Mouse (Mus musculus): ENCODE data around the gene Sh3bp4. TPM values are rescaled to one million over a fixed set of nuclear protein-coding genes. Genes with fewer than 3 reads are reported as not detected.

Sh3bp4 gene
- polyA plus RNA-seq, 1 experiment from 2014 or later, result 2.3 TPM

DNA sequence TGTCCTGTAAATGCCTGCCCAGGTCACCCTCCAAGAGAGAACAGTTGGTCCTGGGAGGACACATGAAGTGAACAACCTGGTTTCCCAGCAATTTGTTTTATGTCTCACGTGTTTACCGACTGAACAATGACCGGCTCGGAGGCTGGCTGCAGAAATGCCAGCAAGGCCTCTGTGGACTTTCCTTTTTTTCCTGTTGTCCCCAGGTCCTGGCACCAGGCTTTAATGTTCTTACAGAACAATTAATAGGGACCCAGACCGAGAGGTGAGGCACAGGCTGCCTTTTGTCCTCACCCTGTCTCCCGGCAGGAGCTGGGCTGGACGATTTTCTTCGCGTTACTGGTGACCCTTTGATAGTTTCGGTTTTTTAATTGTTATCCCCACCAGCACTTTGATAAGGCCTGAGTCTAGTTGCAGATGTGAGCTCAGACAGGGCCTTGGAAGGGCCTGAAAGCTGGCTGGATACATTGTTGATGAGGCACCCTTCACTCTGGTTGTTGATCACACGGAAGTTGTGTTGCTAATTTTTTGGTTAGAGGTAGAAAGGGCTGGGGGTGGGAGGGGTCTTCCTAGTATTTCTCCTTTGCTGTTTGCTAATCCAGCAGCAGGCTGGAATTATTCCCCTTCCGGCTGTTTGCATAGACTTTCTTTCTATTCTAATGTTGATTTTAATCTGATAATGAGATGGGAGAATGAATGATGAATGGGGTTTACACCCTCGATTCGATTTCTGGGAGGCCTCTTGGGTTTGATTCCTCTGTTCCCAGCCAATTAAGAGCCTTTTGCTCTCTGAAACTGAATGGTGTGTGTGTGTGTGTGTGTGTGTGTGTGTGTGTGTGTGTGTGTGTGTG is 2.2 kb downstream of the Sh3bp4 start:
- ATAC-seq, result no peak
- 43% methylated on average over 14 of the region's 14 CpGs for WGBS (ENCODE audit: insufficient replicate concordance)
- peaks cover 46% of the 10 kb centered on the region for H3K27me3 ChIP-seq (replicated peaks)
- H3K4me1 ChIP-seq, result peaks cover 26% of the 10 kb centered on the region
- no peak overlapping the region for H3K27ac ChIP-seq
- no peaks in the 10 kb centered on the region for H3K36me3 ChIP-seq
- no peak overlapping the region for H3K9ac ChIP-seq
- no peaks in the 10 kb centered on the region for H3K9me3 ChIP-seq (replicated peaks)
- 0 out of 2 replicates have a peak overlapping the region, but pooled peaks have one; percentile 66 for H3K4me3 ChIP-seq
- H3K4me2 ChIP-seq, result peak overlapping the region; percentile 90

DNA sequence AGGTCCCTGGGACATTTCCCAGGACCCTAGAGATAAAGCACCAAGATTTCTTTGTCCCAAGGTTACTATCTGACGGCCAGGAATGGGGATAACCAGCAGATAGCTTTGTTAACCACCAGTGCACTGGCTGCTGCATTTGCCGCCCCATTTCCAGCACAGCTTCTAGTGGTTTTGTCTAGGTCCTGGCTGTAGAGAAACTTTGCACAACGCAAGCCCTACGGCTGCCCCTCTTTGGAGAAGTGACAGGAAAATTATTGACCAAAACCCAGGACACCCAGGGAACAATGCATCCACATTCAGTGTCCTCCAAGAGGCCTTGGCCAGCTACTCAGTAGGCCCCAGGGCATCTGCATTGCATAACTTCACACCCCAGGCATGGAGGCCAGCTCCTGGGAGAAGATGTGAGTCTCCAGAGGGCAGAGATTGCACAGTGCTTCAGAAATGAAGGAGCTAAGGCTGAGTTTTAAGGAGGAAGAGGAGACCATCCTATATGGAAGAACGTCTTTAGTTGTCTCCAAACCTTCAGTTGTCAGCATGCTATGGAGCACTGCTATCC is 3.2 kb downstream of the Sh3bp4 start:
- Histone ChIP-seq H3K27me3 (replicated peaks) (peaks cover 45% of the 10 kb centered on the region), H3K9ac (no peak overlapping the region), H3K4me2 (no peak overlapping the region), H3K27ac (no peak overlapping the region), H3K9me3 (replicated peaks) (no peaks in the 10 kb centered on the region), H3K4me3 (no peak overlapping the region), H3K36me3 (no peaks in the 10 kb centered on the region), H3K4me1 (peaks cover 26% of the 10 kb centered on the region)
- 71% methylated on average over 5 of the region's 5 CpGs for WGBS (ENCODE audit: insufficient replicate concordance)
- no peak for ATAC-seq

DNA sequence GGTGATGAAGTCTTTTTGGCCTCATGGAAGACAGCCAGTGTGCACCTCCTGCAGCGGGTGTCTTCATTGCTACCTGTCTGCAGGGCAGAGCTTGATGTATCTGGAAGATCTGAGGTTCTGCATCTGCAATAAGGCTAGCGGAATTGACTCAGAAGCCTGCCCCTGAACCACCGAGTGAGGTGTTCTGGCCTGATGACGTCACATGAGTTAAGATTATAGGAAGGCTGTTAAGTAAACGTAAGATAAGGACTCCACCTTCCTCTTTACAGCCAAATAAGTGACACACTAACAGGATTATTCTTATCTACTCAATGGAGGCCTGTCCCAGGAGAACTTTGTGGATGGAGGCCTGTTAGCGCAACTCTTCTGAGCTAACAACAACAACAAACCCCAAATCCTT is 4.5 kb downstream of the Sh3bp4 start:
- ATAC-seq, result no peak
- Histone ChIP-seq H3K27ac (no peak overlapping the region), H3K9me3 (replicated peaks) (no peaks in the 10 kb centered on the region), H3K27me3 (replicated peaks) (peaks cover 39% of the 10 kb centered on the region), H3K4me2 (no peak overlapping the region), H3K9ac (no peak overlapping the region), H3K4me3 (no peak overlapping the region), H3K4me1 (peaks cover 16% of the 10 kb centered on the region), H3K36me3 (no peaks in the 10 kb centered on the region)
- WGBS (ENCODE audit: insufficient replicate concordance), result 38% methylated on average over 6 of the region's 6 CpGs

DNA sequence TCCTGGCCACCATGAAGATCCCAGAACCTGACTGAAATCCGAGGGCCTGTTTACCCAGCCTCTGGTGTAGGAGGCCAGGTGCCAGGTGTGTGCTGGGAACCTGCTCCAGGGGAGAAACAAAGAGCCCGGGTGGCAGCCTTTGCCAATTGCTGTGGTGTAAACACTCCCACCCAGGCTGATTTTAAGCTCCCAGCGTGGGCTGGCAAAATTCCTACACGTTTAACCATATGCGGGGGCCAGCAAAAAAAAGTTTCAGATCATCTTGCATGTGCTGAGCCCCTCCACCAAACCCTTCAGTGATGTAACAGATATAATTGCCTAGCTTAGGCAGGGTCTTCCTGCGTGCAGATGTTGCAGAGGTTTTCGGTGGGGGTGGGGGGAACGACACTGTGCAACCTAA is 4.9 kb downstream of the Sh3bp4 start:
- no peak for ATAC-seq
- 54% methylated on average over 8 of the region's 8 CpGs for WGBS (ENCODE audit: insufficient replicate concordance)
- H3K36me3 ChIP-seq, result no peaks in the 10 kb centered on the region

DNA sequence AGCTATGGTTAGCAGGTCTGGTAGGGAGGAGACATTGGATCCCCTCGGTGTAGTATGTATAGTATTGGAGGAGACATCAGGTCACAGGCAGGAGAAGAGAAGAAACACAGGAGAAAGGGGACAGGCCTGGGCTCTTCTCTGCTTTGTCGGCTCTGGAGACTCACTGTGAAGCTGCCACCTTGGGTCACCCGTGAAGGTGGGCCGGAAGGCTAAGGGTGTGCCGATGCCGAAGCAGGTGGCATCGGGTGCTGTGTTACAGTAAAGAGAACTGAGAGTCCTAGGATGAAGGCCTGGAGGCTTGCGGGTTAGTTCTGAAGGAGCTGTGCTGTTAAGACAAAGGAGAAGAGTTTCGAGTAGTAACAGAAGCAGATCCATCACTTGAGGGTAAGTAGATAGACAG is 6.6 kb downstream of the Sh3bp4 start:
- 69% methylated on average over 9 of the region's 9 CpGs for WGBS (ENCODE audit: insufficient replicate concordance)
- Histone ChIP-seq H3K4me3 (no peak overlapping the region), H3K27me3 (replicated peaks) (peaks cover 21% of the 10 kb centered on the region), H3K4me1 (no peaks in the 10 kb centered on the region), H3K36me3 (no peaks in the 10 kb centered on the region), H3K27ac (no peak overlapping the region), H3K9ac (no peak overlapping the region), H3K9me3 (replicated peaks) (no peaks in the 10 kb centered on the region), H3K4me2 (no peak overlapping the region)
- no peak for ATAC-seq

More for the DNA sequence above, 4.9 kb downstream of the Sh3bp4 start:
- no peaks in the 10 kb centered on the region for H3K9me3 ChIP-seq (replicated peaks)
- H3K27ac ChIP-seq, result no peak overlapping the region
- no peak overlapping the region for H3K9ac ChIP-seq
- peaks cover 12% of the 10 kb centered on the region; the same call in 1 of the 2 replicates for H3K4me1 ChIP-seq
- H3K4me2 ChIP-seq, result no peak overlapping the region
- H3K27me3 ChIP-seq (replicated peaks), result peaks cover 38% of the 10 kb centered on the region
- no peak overlapping the region for H3K4me3 ChIP-seq

DNA sequence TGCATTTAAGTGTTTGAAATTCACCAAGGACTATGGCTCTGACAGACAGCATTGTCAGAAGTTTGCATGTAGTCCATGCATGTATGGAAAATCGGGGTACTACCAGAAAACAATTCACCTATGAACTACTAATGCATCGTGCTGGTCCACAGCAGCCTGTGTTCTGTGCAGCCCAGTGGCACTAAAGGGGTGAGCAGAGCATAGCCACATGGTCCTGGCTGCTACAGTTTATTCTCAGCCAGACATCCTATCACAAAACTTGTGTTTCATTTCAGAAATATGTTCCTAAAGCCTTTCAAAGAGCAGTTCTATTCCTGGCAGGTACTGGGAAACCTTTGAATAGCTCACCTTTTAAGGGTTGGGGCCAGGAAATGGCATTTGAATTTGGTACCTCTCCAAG is 8.0 kb downstream of the Sh3bp4 start:
- Histone ChIP-seq H3K27me3 (replicated peaks) (peaks cover 7% of the 10 kb centered on the region; the same call in 1 of the 2 replicates), H3K4me1 (no peaks in the 10 kb centered on the region), H3K27ac (no peak overlapping the region), H3K36me3 (no peaks in the 10 kb centered on the region), H3K4me2 (no peak overlapping the region), H3K9me3 (replicated peaks) (no peaks in the 10 kb centered on the region), H3K4me3 (no peak overlapping the region), H3K9ac (no peak overlapping the region)
- WGBS (ENCODE audit: insufficient replicate concordance), result 59% methylated on average over 2 of the region's 2 CpGs
- no peak for ATAC-seq

DNA sequence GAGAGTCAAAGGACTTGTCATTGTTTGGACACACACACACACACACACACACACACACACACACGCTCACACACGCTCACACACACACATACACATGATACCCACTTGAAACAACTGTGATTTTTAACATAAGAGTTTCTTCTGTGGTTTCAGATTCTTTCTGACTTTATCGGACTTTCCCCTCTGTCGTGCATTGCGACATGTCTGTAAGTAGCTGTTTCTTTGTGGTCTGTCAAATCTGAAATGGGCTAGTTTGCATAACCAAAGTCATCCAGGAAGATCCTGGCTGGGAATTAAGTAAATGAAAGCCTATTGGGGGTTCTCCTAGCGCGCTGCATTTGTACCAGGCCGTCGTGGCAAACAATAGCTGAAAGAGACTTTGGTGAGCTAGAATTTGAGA is 8.5 kb downstream of the Sh3bp4 start:
- no peak for ATAC-seq
- H3K36me3 ChIP-seq, result no peaks in the 10 kb centered on the region

DNA sequence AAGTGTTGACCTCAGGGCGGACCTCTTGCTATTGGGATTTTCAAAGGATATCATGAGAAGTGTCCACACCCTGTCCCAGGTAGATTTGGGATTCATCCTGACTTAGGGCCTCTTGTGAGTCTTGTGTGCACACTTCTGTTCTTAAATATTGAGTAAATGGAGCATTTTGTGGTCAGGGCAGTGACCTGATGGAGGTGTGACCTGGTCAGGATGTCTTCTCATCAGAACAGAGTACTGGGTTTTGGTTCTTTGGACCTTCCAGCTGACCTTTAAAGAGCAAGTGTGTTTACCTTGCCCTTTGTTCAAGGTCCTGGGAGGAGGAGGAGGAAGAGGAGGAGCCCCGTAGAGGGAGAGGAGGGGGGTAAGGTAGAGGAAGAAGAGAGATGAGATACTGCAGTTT is 9.0 kb downstream of the Sh3bp4 start:
- Histone ChIP-seq H3K4me1 (no peaks in the 10 kb centered on the region), H3K9me3 (replicated peaks) (no peaks in the 10 kb centered on the region), H3K27me3 (replicated peaks) (no peaks in the 10 kb centered on the region; the same call in 1 of the 2 replicates), H3K36me3 (no peaks in the 10 kb centered on the region), H3K27ac (no peak overlapping the region), H3K4me2 (no peak overlapping the region), H3K4me3 (no peak overlapping the region), H3K9ac (no peak overlapping the region)
- no peak for ATAC-seq
- 49% methylated on average over 2 of the region's 2 CpGs for WGBS (ENCODE audit: insufficient replicate concordance)

More for the DNA sequence above, 8.5 kb downstream of the Sh3bp4 start:
- no peaks in the 10 kb centered on the region for H3K9me3 ChIP-seq (replicated peaks)
- WGBS (ENCODE audit: insufficient replicate concordance), result 32% methylated on average over 9 of the region's 9 CpGs
- H3K4me3 ChIP-seq, result no peak overlapping the region
- H3K9ac ChIP-seq, result no peak overlapping the region
- no peak overlapping the region for H3K27ac ChIP-seq
- no peaks in the 10 kb centered on the region for H3K4me1 ChIP-seq
- no peak overlapping the region for H3K4me2 ChIP-seq
- peaks cover 2% of the 10 kb centered on the region; the same call in 1 of the 2 replicates for H3K27me3 ChIP-seq (replicated peaks)

DNA sequence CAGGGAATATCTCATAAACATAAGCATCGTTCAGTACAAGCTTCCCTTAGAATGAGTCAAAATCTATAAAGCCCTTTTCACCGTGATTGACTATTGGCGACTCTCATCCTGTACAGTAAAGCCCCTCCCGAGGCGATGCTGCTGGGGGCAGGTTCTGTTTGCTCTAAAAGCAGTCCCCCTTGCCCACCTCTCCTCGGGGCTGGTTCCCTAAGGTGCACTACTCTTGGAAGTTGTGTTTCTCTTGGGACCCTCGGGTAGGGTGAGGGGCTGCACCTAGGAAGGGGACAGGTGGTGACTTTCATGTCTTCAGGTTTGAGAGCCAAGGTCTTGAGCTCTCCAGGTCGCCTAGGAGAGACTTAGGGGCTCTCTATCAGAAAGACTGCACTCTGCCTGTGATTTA is 10.2 kb downstream of the Sh3bp4 start:
- Histone ChIP-seq H3K36me3 (no peaks in the 10 kb centered on the region), H3K9me3 (replicated peaks) (no peaks in the 10 kb centered on the region), H3K9ac (no peak overlapping the region), H3K4me2 (no peak overlapping the region), H3K27me3 (replicated peaks) (no peaks in the 10 kb centered on the region; the same call in 1 of the 2 replicates), H3K4me3 (no peak overlapping the region), H3K27ac (no peak overlapping the region), H3K4me1 (no peaks in the 10 kb centered on the region)
- 60% methylated on average over 8 of the region's 8 CpGs for WGBS (ENCODE audit: insufficient replicate concordance)
- ATAC-seq, result no peak

DNA sequence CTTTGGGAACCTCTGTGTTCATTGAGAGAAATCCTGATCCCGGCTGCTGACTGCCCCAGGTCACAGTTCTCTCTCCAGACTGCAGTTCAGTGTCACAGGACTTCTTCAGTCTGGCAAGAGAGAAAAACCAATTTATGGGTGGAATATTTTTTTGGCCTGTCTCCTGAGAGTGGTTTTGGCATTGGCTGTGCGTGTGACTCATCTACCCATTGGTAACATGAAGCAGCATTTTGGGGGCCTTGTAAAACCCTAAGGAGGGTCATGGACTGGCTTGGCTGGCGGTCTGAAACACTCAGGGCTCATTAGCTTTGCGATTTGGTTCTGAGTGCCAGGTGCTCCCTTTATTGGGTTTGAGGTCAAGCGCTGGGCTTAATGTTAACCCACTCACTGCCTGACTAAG is 10.6 kb downstream of the Sh3bp4 start:
- no peak overlapping the region for H3K9ac ChIP-seq

DNA sequence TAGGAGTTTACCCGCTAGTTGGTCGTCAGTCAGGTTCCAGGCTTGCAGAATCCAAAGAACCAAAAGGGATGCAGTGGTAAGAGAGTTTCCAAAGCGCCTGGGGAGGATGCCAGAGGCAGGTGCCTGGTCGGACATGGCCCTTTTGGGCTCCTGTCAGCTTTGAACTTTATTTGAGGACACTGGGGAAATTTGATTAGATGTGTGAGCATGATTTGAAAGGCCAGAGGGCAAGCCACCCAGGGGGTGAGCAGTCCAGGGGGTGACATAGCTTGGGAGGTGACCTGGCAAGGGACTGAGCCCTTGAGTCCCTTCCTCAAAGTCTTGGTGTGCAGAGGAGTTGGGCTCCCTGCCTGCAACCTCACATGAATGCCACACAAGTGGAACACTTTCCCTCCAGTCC is 11.2 kb downstream of the Sh3bp4 start:
- ATAC-seq, result no peak
- no peaks in the 10 kb centered on the region for H3K4me1 ChIP-seq
- H3K36me3 ChIP-seq, result no peaks in the 10 kb centered on the region
- H3K9ac ChIP-seq, result no peak overlapping the region
- H3K4me3 ChIP-seq, result no peak overlapping the region
- no peaks in the 10 kb centered on the region; the same call in 1 of the 2 replicates for H3K27me3 ChIP-seq (replicated peaks)
- no peak overlapping the region for H3K27ac ChIP-seq
- H3K9me3 ChIP-seq (replicated peaks), result no peaks in the 10 kb centered on the region
- no peak overlapping the region for H3K4me2 ChIP-seq
- 64% methylated on average over 4 of the region's 4 CpGs for WGBS (ENCODE audit: insufficient replicate concordance)

More for the DNA sequence above, 10.6 kb downstream of the Sh3bp4 start:
- Histone ChIP-seq H3K27ac (no peak overlapping the region), H3K36me3 (no peaks in the 10 kb centered on the region), H3K4me1 (no peaks in the 10 kb centered on the region), H3K9me3 (replicated peaks) (no peaks in the 10 kb centered on the region), H3K4me3 (no peak overlapping the region), H3K4me2 (no peak overlapping the region), H3K27me3 (replicated peaks) (no peaks in the 10 kb centered on the region; the same call in 1 of the 2 replicates)
- WGBS (ENCODE audit: insufficient replicate concordance), result 65% methylated on average over 5 of the region's 5 CpGs
- no peak for ATAC-seq

DNA sequence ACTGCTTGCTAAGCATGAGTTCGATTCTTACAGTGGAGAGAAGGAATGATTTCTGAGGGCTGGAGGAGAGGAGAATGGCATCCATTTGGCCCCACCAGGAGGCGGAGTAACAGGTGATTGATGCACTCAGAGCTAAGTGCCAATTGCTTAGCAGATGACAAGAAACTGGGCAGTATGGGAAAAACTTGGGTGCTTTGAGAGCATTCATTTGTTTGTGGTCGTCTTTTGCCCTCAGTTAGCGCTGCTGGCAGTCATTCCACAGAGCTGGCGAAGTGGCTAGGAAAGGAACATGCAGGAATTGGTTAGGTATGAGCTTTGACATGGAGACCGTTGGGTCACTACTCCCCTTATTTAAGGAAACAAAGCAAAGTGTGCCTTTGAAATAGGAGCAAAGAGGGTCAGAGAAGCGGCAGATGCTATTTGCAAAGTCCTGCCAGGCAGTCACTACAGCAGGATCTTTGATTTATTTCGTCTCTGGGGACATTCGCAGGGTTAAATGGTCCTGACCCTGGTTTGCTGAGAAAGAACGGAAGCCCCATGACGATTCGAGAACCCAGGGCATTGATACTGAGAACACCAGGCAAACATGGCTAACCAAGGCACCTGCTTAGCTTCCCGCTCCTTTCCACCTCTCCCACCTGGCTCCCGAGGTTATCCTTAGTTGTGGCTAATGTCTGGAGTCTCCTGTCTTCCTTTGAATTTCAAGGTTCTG is 12.1 kb downstream of the Sh3bp4 start:
- H3K27me3 ChIP-seq (replicated peaks), result no peaks in the 10 kb centered on the region; the same call in 1 of the 2 replicates
- no peak overlapping the region for H3K9ac ChIP-seq
- H3K36me3 ChIP-seq, result no peaks in the 10 kb centered on the region
- no peaks in the 10 kb centered on the region for H3K9me3 ChIP-seq (replicated peaks)
- H3K27ac ChIP-seq, result no peak overlapping the region
- 67% methylated on average over 14 of the region's 14 CpGs for WGBS (ENCODE audit: insufficient replicate concordance)
- no peaks in the 10 kb centered on the region for H3K4me1 ChIP-seq
- no peak overlapping the region for H3K4me2 ChIP-seq
- no peak overlapping the region for H3K4me3 ChIP-seq
- ATAC-seq, result no peak

Measured in liver, embryonic 12.5 days (tissue).